In the genomic region with DNA sequence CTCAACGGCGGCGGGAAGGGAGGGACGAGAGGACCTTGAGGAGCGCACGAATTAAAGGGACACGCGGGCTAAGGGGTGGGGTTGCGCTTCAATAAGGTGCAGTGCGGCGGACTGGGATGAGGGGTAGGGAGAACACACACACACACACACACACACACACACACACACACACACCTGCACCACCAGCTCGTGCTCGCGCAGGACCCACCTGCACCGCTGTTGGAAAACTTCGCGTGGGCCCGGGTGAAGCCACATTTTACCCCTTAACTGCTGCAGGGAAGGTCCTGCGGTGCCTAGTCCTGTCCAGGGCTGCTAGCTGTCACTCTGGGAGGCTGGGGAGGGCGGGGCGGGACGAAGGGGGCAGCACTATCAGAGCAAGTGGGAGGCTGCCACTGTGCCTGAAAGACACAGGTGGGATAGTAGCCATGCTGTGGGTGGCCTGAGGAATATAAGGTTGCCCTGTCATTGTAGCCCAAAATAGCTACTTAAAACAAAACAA, we compare ENCODE assay signal across 8 mouse cellular contexts. TPM values are rescaled to one million over a fixed set of nuclear protein-coding genes. Genes with fewer than 3 reads are reported as not detected.
DNase-seq lines count a peak whose midpoint lies in the region; ATAC-seq and TF ChIP-seq lines count a peak whose summit lies in the region.

A gene (minus strand): TSS at position 321 of the 499 bp plus-strand sequence.

- H3K9me3 ChIP-seq in forebrain, embryonic 14.5 days (replicated peaks; ENCODE audit: control insufficient read depth, low read length), result no peaks in the 10 kb centered on the region
- H3K9me3 ChIP-seq in intestine, embryonic 15.5 days, result no peaks in the 10 kb centered on the region
- H3K9me3 ChIP-seq in megakaryocyte, embryonic 14.5 days, result 0 out of 2 replicates have a peak, but pooled peaks cover 4% of the 10 kb centered on the region

- TF ChIP-seq CTCF in heart, adult 2 months (IDR thresholded peaks at IDR 0.05), result no peak
- no peak for TF ChIP-seq CTCF in Patski (IDR thresholded peaks at IDR 0.05)

- no peak for DNase-seq in heart, adult 2 months
- no peak for DNase-seq in heart, adult 11 months
- DNase-seq in Patski (ENCODE audit: low read depth, low spot score), result no peak
- DNase-seq in forebrain, embryonic 14.5 days (ENCODE audit: low spot score), result no peak
- DNase-seq in right cerebral cortex, postnatal 10 days (ENCODE audit: low spot score in 2 of 2), result no peak
- no peak for DNase-seq in cerebellum, adult 9-11 months

- 3% methylated on average over 22 of the region's 22 CpGs for WGBS in heart, adult 2 months
- WGBS in forebrain, embryonic 14.5 days, result under 1% methylated on average over 20 of the region's 22 CpGs
- 2% methylated on average over 21 of the region's 22 CpGs for WGBS in intestine, embryonic 15.5 days

- CTCF ChIA-PET in Patski (lab: Charles Lee), result interaction anchor here (1.9 kb wide), 1 partner anchor 16 kb away, joined by 5 read pairs; no protein-coding TSS in a partner anchor

- H3K9ac ChIP-seq in heart, adult 2 months (ENCODE audit: low read depth, low read length), result peak within 1 kb of the TSS; percentile 86
- peak within 1 kb of the TSS; percentile 77 for H3K9ac ChIP-seq in forebrain, embryonic 14.5 days (ENCODE audit: low read length)
- H3K9ac ChIP-seq in intestine, embryonic 15.5 days, result peak within 1 kb of the TSS; percentile 71

- H3K4me1 ChIP-seq in heart, adult 2 months (ENCODE audit: control insufficient read depth, insufficient read depth, low read length), result no peaks in the 10 kb centered on the region
- no peaks in the 10 kb centered on the region for H3K4me1 ChIP-seq in forebrain, embryonic 14.5 days (ENCODE audit: control insufficient read depth, insufficient read depth, low read length)
- H3K4me1 ChIP-seq in intestine, embryonic 15.5 days (replicated peaks), result no peaks in the 10 kb centered on the region
- H3K4me1 ChIP-seq in megakaryocyte, embryonic 14.5 days, result peaks cover 12% of the 10 kb centered on the region

- no peaks in the 10 kb centered on the region for H3K27me3 ChIP-seq in heart, adult 2 months (ENCODE audit: control insufficient read depth, insufficient read depth, low read length)
- no peaks in the 10 kb centered on the region for H3K27me3 ChIP-seq in Patski
- H3K27me3 ChIP-seq in forebrain, embryonic 14.5 days (replicated peaks; ENCODE audit: control insufficient read depth, insufficient read depth, low read length), result no peaks in the 10 kb centered on the region
- no peaks in the 10 kb centered on the region for H3K27me3 ChIP-seq in intestine, embryonic 15.5 days (replicated peaks)
- H3K27me3 ChIP-seq in megakaryocyte, embryonic 14.5 days (replicated peaks), result peaks cover 22% of the 10 kb centered on the region

- no peak for TF ChIP-seq POLR2A in heart, adult 2 months (IDR thresholded peaks at IDR 0.05; ENCODE audit: insufficient read depth, low read depth, low read length)

- in situ Hi-C loops in Patski (cut with MboI; ENCODE audit: low pct_unique_long_range_greater_than_20kb), result no loop called here

- H3K36me3 ChIP-seq in heart, adult 2 months (ENCODE audit: control insufficient read depth, insufficient read depth, low read length), result peaks cover 2% of the 10 kb centered on the region; the same call in 1 of the 2 replicates
- no peaks in the 10 kb centered on the region for H3K36me3 ChIP-seq in forebrain, embryonic 14.5 days (ENCODE audit: control insufficient read depth, insufficient read depth, low read length)
- no peaks in the 10 kb centered on the region for H3K36me3 ChIP-seq in intestine, embryonic 15.5 days
- H3K36me3 ChIP-seq in megakaryocyte, embryonic 14.5 days (replicated peaks; ENCODE audit: low read length), result no peaks in the 10 kb centered on the region

- POLR2A ChIA-PET in Patski (lab: Charles Lee), result no interaction called here

- no peaks in the 10 kb centered on the region for H3K79me2 ChIP-seq in heart, adult 2 months (replicated peaks; ENCODE audit: control insufficient read depth, insufficient read depth, low read length)

- intact Hi-C loops in heart, adult 2 months (cut with DNase I), result loop anchor here (10.0 kb wide), 1 partner anchor 219 kb away; no protein-coding TSS in a partner anchor

- peak within 1 kb of the TSS; percentile 52 for H3K27ac ChIP-seq in heart, adult 2 months
- peak within 1 kb of the TSS; percentile 70; the same call in 1 of the 2 replicates for H3K27ac ChIP-seq in forebrain, embryonic 14.5 days (ENCODE audit: low read depth, low read length)
- peak within 1 kb of the TSS; percentile 67 for H3K27ac ChIP-seq in intestine, embryonic 15.5 days

- no peak for TF ChIP-seq EP300 in heart, adult 2 months (IDR thresholded peaks at IDR 0.05; ENCODE audit: insufficient read depth, low read depth, low read length)

- ATAC-seq in Patski, result no peak
- ATAC-seq in forebrain, embryonic 14.5 days, result peak; percentile 69
- ATAC-seq in intestine, embryonic 15.5 days, result peak; percentile 81

- peak within 1 kb of the TSS; percentile 55 for H3K4me3 ChIP-seq in heart, adult 2 months
- H3K4me3 ChIP-seq in forebrain, embryonic 14.5 days (ENCODE audit: low read depth, low read length), result peak within 1 kb of the TSS; percentile 60
- H3K4me3 ChIP-seq in intestine, embryonic 15.5 days (replicated peaks), result peak within 1 kb of the TSS; percentile 62
- peak within 1 kb of the TSS; percentile 93 for H3K4me3 ChIP-seq in megakaryocyte, embryonic 14.5 days (replicated peaks)

- H3K4me2 ChIP-seq in forebrain, embryonic 14.5 days (ENCODE audit: low read length), result peak within 1 kb of the TSS; percentile 61
- H3K4me2 ChIP-seq in intestine, embryonic 15.5 days (replicated peaks), result peak within 1 kb of the TSS; percentile 76

RNA-seq across cellular contexts. Expression of the gene that starts here (rescaled TPM):
- total RNA-seq in heart, adult 2 months (2021), result 10 to 100 TPM; 14.3 to 15.3 TPM
- 39.6 and 44.3 TPM in 2 replicates for polyA plus RNA-seq in heart, adult 2 months (2012; rRNA removed)
- 43.6 TPM for polyA plus RNA-seq in Patski (2021)
- polyA plus RNA-seq in forebrain, embryonic 14.5 days (2014; fragmentation: Nextera tagmentation; extraction: Ambion mirVana), result 92.6 and 112 TPM in 2 replicates
- 51.1 and 51.7 TPM in 2 replicates for polyA plus RNA-seq in intestine, embryonic 15.5 days (2015; fragmentation: Nextera tagmentation; extraction: Ambion mirVana)
- 6.0 TPM in 1 of 2 replicates, not detected in the other for polyA plus RNA-seq in megakaryocyte, embryonic 14.5 days (2012; ENCODE audit: insufficient read depth, low replicate concordance)
